Mouse (Mus musculus) testis, adult 2 months (tissue): Measurements from ENCODE around the gene Gba. TPM values are rescaled to one million over a fixed set of nuclear protein-coding genes. Genes with fewer than 3 reads are reported as not detected.
A peak's percentile ranks its signal among the peaks of the same experiment; 100 is the strongest.
"Not testable (repeated sequence)": the region's sequence is repeated elsewhere in the genome, so short reads cannot be mapped to it uniquely, and the experiment has no call there.

Experiments
- H3K27ac ChIP-seq: fragments of 200-500 bp; 2 replicates; pipeline ENCODE4 v1.5.1; 2012; ENCODE audit warnings: low read depth, low read length; ENCODE audit not compliant: control insufficient read depth, insufficient read depth
- H3K27me3 ChIP-seq: fragments of 200-500 bp; 2 replicates; pipeline ENCODE4 v1.6.1; 2012; ENCODE audit warnings: mild to moderate bottlenecking, low read length, moderate library complexity; ENCODE audit not compliant: control insufficient read depth, insufficient read depth
- H3K36me3 ChIP-seq: fragments of 200-500 bp; 2 replicates; pipeline ENCODE4 v1.6.1; 2012; ENCODE audit warnings: mild to moderate bottlenecking, low read length; ENCODE audit not compliant: control insufficient read depth, insufficient read depth
- H3K4me1 ChIP-seq: fragments of 200-500 bp; 2 replicates; pipeline ENCODE4 v1.6.1; 2012; ENCODE audit warnings: low read length; ENCODE audit not compliant: control insufficient read depth, insufficient read depth
- H3K4me3 ChIP-seq: fragments of 200-500 bp; 2 replicates; pipeline ENCODE4 v1.5.1; 2012; ENCODE audit warnings: low read depth, mild to moderate bottlenecking, low read length, moderate library complexity, mixed read lengths; ENCODE audit not compliant: control insufficient read depth
- CTCF ChIP-seq: fragments of 200-500 bp; IDR thresholded peaks from 2 replicates; pipeline ENCODE4 v1.5.1; 2012; ENCODE audit warnings: low read depth, mild to moderate bottlenecking, inconsistent platforms, low read length, moderate library complexity; ENCODE audit not compliant: control insufficient read depth, insufficient read depth, insufficient replicate concordance
- POLR2A ChIP-seq: fragments of 200-500 bp; IDR thresholded peaks from 2 replicates; pipeline ENCODE4 v1.6.1; 2012; ENCODE audit warnings: low read depth, mild to moderate bottlenecking, inconsistent platforms, low read length, moderate library complexity; ENCODE audit not compliant: control insufficient read depth
- polyA plus RNA-seq: library from polyadenylated mRNA; depleted of rRNA; stranded (reverse); fragments of >200 nt; gene quantifications from 2 replicates; pipeline ENCODE4 v1.2.3, GENCODE M21; 2012; rRNA removed

Gene Gba
- polyA plus RNA-seq, result 17.4 and 19.9 TPM in 2 replicates

DNA sequence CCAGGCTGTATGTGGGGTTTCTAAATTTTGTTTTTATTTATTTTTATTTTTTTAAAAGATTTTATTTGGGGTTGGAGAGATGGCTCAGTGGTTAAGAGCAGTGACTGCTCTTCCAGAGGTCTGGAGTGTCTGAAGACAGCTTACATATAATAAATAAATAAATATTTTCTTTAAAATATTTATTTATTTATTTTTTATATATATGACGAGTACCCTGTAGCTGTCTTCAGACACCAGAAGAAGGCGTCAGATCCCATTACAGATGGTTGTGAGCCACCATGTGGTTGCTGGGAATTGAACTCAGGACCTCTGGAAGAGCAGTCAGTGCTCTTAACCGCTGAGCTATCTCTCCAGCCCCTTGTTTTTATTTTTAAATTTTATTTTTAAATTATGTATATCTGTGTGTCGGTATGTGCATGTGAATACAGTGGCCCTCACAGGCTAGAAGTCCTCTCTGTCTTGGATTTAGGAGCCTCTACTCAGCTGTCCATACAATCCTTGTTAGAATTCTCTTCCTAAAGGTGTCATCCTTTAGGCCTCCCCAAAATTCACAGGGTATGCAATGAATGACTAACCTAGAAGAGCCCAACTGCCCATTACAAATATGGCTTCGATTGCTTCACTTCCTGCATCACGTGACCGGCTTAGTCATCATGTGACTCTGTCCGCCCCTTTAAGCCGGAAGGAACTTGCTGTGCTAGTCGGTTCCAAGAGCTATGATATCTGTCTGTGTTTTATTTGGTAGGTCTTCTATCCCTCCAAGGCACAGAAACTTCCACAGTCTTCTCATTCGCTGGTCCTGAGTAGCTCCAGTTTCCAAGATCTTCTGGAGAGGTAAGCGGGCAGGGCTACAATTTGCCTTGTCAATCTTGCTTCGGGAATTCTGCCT lies at the start of gene Gba:
Gene Gba (plus strand): TSS at position 676 of the 889 bp plus-strand sequence.
- peak within 1 kb of the TSS; percentile 80 for H3K4me3 ChIP-seq
- TF ChIP-seq CTCF, result no peak
- no peak for TF ChIP-seq POLR2A
- H3K27ac ChIP-seq, result peak within 1 kb of the TSS; percentile 45; the same call in 1 of the 2 replicates

DNA sequence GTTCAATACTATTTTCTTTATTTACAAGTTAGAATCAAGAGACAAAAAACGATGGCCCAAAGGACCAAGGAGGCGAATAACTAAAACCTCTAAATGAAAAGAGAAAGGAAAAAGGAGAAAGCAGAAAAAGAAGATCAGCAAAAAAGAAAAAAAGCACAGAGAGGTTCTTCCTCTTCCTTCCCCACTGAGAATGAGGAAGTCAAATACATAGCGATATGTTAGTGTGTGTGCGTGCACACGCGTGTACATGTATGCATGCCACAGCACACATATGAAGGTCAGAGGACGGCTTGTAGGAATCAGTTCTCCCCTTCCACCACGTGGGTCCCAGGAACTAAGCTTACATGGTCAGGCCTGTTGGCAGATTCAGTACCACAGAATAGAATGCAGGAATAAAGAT lies 45.8 kb upstream of the Gba start:
- Histone ChIP-seq H3K27ac (no peak overlapping the region), H3K4me3 (no peak overlapping the region), H3K36me3 (no peaks in the 10 kb centered on the region), H3K4me1 (peaks cover 9% of the 10 kb centered on the region), H3K27me3 (no peaks in the 10 kb centered on the region)
- TF ChIP-seq CTCF (no peak), POLR2A (no peak)

More for the DNA sequence above, at the start of gene Gba:
- Histone ChIP-seq H3K4me1 (no peaks in the 10 kb centered on the region), H3K27me3 (no peaks in the 10 kb centered on the region), H3K36me3 (no peaks in the 10 kb centered on the region)

DNA sequence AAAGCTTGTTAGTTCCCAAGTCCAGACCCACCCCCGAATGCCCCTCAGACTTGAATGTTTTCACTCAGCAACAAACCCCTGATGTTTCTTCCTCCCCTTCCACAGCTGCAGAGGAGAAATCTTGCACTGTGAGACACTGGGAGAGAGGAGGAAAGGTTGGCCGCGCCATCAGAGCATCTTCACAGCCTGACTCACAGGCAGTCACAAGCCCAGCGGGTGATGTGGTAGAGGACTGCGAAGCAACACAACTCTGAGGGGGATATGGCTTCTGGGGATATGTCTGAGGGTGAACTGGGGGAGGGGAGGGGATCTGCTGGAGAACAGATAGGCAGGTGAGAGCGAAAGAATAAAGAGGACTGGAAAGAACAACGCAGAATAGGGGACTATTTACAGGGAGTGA lies 44.1 kb upstream of the Gba start:
- no peaks in the 10 kb centered on the region for H3K36me3 ChIP-seq
- no peaks in the 10 kb centered on the region for H3K27me3 ChIP-seq
- no peak overlapping the region for H3K4me3 ChIP-seq
- TF ChIP-seq POLR2A, result no peak
- TF ChIP-seq CTCF, result no peak
- H3K4me1 ChIP-seq, result peaks cover 9% of the 10 kb centered on the region
- no peak overlapping the region for H3K27ac ChIP-seq

DNA sequence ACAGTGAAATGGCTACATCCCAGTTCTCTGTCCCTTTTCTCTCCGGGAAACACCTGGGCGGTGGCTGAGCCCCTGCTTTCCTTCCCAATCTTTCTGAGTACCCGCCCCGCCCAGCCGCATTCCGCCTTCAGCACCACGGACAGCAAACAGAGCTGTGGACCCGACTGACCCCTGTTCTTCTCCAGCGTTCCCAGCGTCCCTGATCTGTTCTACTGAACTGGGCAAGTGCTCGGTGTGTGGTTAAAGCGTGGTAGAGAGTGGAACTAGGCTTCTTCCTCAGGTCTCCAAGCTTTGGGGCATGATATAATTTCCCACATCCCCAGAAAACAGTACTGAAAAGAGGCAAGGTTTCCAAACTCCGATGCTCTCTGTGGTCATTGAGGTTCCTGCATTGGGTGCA lies 43.5 kb upstream of the Gba start:
- peak overlapping the region; percentile 69 for H3K4me3 ChIP-seq
- H3K27ac ChIP-seq, result no peak overlapping the region
- no peaks in the 10 kb centered on the region for H3K36me3 ChIP-seq
- peaks cover 13% of the 10 kb centered on the region for H3K4me1 ChIP-seq
- no peaks in the 10 kb centered on the region for H3K27me3 ChIP-seq
- TF ChIP-seq CTCF (no peak), POLR2A (no peak)

DNA sequence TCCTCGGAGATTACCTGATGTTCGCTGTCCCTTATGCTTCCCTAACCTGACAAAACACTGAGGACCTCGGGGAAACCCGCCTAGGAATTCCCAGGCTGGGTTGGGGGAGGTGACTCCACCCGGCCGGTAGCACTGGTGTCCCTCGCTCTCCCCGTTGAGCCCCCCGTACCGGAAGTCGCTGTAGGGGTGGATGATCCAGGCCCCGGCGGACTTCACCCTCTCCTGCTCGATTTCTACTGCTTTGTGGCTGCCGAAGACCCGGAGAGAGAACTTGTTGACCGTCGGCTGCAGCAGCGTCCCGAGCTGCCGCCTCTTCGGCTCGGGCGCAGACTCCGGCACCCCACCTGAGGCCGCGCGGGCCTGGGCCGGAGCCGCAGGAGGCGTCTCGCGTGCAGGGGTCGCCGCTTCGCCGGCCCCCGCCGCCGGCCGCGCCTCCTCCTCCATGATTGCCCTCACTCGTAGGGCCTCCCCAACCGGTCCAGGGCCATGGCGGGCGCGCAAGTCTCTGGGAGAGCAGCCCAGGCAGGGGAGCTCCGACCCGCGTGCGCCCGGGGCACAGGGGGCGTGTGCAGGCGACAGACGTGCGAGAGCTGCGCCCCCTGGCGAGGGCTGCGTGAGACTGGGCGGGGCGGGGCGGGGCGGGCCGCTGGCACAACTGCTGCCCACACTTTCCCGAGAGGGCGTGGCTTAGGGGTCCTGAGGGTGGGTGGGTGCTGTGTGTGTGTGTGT lies 42.9 kb upstream of the Gba start, which contains the start of gene Hcn3:
Gene Hcn3 (minus strand): TSS at position 581 of the 729 bp plus-strand sequence.
- TF ChIP-seq CTCF (peak; percentile 34; the same call in 1 of the 2 replicates), POLR2A (no peak; the same call in 1 of the 2 replicates)
- Histone ChIP-seq H3K27ac (no peak within 1 kb of the TSS), H3K27me3 (no peaks in the 10 kb centered on the region), H3K4me1 (peaks cover 13% of the 10 kb centered on the region), H3K4me3 (peak within 1 kb of the TSS; percentile 69), H3K36me3 (no peaks in the 10 kb centered on the region)

DNA sequence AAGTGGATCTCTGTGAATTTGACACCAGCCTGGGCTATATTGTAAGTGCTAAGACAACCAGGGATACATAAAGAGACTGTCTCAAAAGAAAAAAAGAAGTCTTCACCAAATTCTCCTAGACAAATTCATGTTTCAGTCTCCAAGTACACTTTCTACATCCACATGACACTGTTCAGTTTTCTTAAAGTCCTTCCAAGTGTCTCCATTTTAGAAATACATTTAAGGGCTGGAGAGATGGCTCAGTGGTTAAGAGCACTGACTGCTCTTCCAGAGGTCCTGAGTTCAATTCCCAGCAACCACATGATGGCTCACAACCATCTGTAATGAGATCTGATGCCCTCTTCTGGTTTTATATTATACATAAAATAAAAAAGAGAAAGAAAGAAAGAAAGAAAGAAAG lies 41.5 kb upstream of the Gba start:
- not testable (repeated sequence) for H3K27ac ChIP-seq, H3K27me3 ChIP-seq, H3K36me3 ChIP-seq, H3K4me3 ChIP-seq
- peaks cover 18% of the 10 kb centered on the region for H3K4me1 ChIP-seq

DNA sequence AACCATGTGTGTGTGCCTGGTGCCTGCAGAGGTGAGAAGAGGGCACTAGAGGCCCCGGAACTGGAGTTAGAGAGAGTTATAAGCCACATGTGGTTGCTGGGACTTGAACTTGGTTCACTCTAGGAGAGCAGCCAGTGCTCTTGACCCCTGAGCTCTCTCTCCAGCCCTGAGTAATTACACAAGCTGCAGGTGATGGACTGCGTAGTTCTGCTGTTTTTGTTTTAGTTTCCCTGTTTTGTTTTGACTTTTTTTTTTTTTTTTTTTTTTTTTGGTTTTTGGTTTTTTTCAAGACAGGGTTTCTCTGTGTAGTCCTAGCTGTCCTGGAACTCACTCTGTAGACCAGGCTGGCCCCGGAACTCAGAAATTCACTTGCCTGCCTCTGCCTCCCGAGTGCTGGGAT lies 40.9 kb upstream of the Gba start:
- H3K27me3 ChIP-seq, result no peaks in the 10 kb centered on the region
- no peak overlapping the region for H3K27ac ChIP-seq
- no peak for TF ChIP-seq POLR2A
- TF ChIP-seq CTCF, result no peak
- peaks cover 18% of the 10 kb centered on the region for H3K4me1 ChIP-seq
- no peak overlapping the region for H3K4me3 ChIP-seq
- no peaks in the 10 kb centered on the region for H3K36me3 ChIP-seq
